Mouse (Mus musculus) large intestine, adult 2 months (tissue): ENCODE measurements around the gene Kdm2b. TPM values are rescaled to one million over a fixed set of nuclear protein-coding genes. Genes with fewer than 3 reads are reported as not detected.
A peak's percentile ranks its signal among the peaks of the same experiment; 100 is the strongest.

ENCODE experiments used
- DNase-seq: peaks from one replicate; pipeline ENCODE4 v3.0.0-alpha.2; 2012; ENCODE audit warnings: low read depth, low spot score
- WGBS: fragments of 180-500 bp; shearing (Covaris S2); methylation state at CpG from one replicate; pipeline ENCODE4 v1.1.7; 2018; 5-methylcytosine and 5-hydroxymethylcytosine counted together
- polyA plus RNA-seq: library from polyadenylated mRNA; depleted of rRNA; stranded (reverse); fragments of >200 nt; gene quantifications from 2 replicates; pipeline ENCODE4 v1.2.3, GENCODE M21; 2012

Kdm2b gene
- polyA plus RNA-seq, 1 experiment: 12.1 TPM

GRCm38 (mm10) chr5:122901179-122901578 lies 88.4 kb downstream of the Kdm2b start:
- no peak for DNase-seq
- WGBS: 62% methylated on average over 11 of the region's 11 CpGs

DNA sequence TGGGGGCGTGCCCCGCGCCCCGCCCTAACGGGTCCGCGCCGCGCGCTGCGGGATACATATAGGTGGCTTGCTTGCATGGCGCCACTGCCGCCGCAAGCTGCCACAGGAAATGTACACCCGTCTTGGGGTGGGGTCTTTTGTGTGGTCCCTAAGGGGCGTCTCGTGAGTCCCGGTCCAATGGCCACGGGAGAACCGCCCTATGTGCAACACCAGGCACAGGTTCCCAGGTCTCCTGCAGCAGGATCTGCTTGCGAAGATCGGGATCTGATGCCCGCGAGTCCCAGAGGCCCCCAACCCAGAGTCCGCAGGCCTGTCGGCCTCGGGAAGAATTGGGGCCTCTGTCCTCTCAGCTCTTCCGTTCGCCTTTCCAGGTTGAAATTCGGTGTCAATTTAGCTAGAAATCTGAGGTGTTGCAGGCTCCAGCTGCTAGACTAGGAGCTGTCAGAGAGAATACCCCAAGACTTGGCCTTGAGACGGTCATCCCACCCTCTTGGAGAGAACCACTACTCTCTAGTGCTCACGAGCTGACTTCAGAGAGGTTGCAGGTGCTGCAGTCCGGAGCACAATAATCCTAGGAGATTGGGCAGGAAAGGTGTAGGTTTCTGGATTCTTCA lies 89.0 kb downstream of the Kdm2b start:
- WGBS: 6% methylated on average over 32 of the region's 33 CpGs
- DNase-seq: no peak

GRCm38 (mm10) chr5:122899777-122900557 lies 89.7 kb downstream of the Kdm2b start:
- WGBS: under 1% methylated on average over 114 of the region's 120 CpGs
- DNase-seq: peak; percentile 57

GRCm38 (mm10) chr5:122898963-122899776 lies 90.5 kb downstream of the Kdm2b start:
- no peak for DNase-seq
- WGBS: 2% methylated on average over 45 of the region's 45 CpGs

GRCm38 (mm10) chr5:122898153-122898552 lies 91.5 kb downstream of the Kdm2b start:
- DNase-seq: no peak
- 91% methylated on average over 6 of the region's 6 CpGs for WGBS

DNA sequence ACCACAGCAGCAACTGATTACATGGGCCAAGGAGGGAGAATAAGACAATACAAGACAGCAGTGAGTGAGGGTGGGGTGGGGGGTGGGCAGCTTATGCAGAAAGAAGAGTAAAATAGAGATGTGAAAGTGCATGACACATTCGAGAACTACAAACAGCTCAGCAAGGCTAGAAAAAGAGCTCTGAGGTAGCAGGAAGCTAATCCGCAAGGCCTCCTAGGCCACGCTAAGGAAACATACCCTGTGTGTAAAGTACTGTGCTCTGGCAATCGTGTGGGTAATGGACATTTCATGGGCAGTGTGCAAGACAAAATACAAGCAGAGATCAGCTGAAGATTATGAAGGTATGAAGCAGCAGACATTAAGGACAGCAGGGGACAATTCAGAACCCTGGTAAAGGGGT lies 94.8 kb downstream of the Kdm2b start:
- 63% methylated on average over 4 of the region's 4 CpGs for WGBS
- DNase-seq: no peak

DNA sequence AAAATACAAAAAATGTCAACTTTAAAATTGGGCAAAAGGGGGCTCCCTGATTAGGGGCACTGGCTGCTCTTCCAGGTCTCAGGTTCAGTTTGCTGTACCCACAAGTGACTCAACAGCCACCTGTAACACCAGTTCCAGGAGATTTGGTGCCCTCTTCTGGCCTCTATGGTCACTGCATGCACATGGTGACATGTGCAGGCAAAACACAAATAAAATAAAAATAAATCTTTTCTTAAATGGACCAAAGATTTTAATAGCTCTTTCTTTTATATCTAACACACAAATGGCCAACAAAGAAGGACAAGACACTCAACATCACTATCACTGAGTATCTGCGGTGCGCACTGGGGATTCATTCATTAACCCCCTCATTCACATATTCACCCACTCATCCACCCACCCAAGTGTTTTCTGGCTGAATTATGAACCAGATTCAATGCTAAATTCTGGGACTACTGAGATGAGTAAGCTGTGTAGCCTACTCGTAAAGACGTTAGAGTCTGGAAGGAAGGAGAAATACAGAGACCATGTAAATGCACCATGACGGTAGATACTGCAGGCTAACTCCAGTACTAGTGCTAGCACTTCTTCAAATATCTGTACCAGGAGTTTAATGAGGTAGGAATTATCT lies 95.5 kb downstream of the Kdm2b start:
- 86% methylated on average over 5 of the region's 5 CpGs for WGBS
- DNase-seq: no peak

DNA sequence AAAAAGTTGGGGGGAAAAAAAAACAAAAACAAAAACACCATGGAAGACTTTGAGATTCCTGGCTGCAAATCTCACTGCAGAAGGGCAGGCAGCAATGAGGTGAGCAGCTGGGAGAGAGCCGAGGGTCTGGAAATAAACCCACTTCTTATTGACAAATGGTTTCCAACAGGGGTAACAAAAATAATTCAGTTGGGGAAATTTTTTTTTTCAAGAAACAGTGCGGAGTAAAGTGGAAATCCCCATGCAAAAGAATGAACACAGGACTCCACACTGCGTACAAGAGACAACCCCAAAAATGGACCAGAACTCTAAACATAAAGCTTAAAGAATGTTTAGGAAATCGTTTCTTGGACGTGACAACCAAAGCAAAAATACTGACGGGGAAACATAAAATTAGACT lies 96.4 kb downstream of the Kdm2b start:
- 87% methylated on average over 6 of the region's 6 CpGs for WGBS
- no peak for DNase-seq

DNA sequence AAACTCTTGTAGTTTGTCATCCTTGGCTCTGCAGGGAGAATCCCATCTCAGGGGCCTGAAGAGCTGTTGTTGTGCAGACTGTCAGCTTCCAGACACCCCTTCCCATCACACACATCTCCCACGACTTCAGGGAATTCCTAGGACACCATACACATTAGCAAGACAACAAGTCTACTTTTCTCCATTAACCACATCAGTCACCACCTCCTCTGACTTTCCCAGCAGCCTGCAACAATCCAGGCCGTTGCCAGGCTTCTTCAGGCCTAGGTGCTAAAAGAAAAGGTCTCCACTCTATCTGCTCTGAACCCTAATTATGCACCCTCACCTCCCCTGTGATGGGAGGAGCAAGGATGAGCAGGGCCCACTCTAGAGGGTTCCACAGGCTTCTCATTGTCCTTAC lies 99.2 kb downstream of the Kdm2b start:
- no peak for DNase-seq
- 69% methylated on average over 2 of the region's 2 CpGs for WGBS

GRCm38 (mm10) chr5:122888612-122889214 lies 100.9 kb downstream of the Kdm2b start:
- no peak for DNase-seq
- 94% methylated on average over 16 of the region's 16 CpGs for WGBS

DNA sequence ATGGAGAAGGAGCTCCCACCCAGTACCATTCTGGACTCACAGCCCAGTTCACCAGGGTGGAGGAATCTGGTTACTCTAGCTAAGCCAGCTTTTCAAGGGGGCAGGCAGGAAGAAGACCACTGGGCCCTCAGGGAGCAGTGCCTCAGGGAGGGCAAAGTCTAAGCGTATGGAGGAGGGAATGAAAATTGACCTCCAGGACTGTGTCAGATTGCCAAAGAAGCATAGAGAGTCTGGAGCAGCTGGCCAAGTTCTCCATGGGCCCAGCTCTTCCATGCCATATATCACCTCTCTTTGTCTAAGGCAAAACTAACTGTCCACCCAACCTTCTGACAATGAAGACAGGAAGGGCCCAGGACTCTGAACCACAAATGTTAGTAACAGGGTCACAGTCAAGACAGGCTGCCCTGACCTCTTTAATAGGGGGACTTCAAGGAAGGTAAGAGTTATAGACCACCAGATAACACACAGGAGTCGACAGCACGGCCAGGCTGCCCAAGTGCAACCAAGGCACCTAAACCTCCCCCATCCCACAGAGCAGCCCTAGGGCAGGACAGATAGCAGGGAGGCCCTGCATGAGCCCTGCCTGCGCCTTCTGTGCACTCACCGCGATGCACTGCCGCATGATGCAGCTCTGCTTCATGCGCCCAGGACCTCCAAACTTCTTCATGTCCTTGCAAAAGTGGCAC lies 101.6 kb downstream of the Kdm2b start:
- no peak for DNase-seq
- 88% methylated on average over 8 of the region's 8 CpGs for WGBS

- 86% methylated on average over 9 of the region's 9 CpGs for WGBS
- no peak for DNase-seq
These were observed 102.6 kb downstream of the Kdm2b start for GRCm38 (mm10) chr5:122887033-122887432.

DNA sequence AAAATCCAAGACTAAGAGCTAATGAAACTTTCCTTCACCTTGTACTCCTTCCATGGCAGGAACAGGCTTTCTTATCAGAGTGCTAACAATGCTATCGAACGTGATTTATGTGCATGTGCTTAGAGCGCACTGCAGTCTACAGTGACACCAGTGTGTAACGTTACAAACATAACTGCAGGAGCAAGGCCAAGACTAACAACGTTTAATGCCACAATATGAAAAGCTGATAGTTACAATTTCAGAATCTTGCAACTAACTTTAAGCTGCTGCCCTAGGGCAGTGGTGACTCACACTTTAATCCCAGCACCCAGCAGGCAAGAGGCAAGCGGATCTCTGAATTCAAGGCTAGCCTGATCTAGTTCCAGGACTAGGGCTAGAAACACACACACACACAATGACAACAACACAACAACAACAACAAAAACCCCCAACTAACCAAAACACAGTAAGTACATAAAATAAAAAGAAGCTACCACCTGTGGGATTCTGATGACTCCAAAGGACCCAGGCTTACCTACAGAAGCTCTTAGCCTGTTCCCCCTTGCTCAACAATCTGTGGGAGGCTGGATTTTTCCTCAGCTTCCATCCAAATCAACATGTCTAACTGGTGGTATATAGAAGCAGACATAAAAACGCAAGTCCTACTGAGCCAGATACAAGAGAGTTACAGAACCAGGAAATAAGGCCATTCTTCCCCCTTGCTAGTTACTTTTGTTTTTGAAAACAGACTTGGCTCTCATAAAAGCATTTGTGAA lies 104.9 kb downstream of the Kdm2b start:
- 60% methylated on average over 7 of the region's 7 CpGs for WGBS
- DNase-seq: no peak

DNA sequence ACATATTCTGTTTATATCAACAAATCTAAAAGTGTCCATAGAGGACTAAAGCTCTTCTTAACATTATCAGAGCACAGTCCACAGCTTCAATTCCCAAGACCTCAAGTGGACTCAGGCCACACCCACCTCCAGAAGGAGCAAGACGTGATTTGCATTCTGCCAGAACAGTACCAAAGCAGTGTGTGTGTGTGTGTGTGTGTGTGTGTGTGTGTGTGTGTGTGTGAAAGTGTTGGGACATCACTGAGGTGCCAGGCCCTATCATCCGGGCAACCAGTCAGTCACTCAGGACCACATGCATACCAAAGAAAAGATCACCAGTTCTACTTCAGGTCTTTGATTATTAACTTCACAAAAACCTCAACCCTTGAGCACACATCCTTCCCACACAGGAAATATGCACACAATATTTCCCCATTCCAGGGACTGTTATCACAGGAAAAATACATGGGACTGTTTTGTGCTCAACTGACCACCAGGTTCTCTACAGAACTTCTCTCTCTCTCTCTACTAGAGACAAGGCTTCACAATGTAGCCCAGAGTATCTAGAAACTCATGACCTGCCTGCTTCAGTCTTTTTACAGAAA lies 105.9 kb downstream of the Kdm2b start:
- WGBS: 26% methylated on average over 2 of the region's 2 CpGs
- no peak for DNase-seq

DNA sequence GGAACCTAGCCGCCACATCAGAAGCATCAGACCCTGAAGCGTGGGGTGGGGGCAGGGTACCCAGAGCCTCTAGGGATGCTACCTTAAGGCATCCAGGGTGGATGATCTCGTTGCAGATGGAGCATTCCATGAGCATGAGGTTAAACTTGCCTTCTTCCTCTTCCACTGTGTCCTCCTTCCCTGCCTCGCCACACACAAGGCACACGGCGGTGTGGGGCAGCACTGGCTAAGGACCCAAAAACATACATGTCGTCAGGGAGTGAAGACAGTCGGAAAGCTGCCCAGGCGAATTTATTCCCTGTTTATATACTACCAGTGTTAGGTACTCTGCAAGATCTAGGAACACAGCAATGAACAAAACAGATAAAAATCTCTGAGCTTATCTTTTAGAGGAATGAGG lies 106.4 kb downstream of the Kdm2b start:
- DNase-seq: no peak
- WGBS: 68% methylated on average over 9 of the region's 9 CpGs

GRCm38 (mm10) chr5:122882256-122883050 lies 107.2 kb downstream of the Kdm2b start:
- WGBS: 41% methylated on average over 18 of the region's 18 CpGs
- DNase-seq: peak; percentile 36

DNA sequence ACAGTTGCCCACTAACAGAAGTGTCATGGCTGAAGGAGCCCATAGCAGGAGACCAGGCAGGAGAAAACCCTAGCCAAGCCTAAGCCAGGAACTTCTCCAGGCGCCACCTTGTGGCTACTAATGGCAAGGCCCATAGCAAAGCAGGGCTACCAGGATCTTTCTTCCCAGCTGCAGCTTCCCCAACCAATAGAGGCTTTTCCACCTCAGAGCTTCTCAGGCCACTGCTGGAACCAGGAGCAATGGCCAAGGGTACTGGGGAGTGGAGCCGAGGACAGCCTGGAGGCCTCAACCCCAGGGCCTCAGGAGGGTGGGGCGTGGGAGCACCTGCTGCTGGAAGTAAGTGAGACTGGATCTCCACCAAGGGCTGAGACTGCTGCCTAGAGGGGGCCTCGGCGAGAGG lies 108.3 kb downstream of the Kdm2b start:
- 48% methylated on average over 5 of the region's 5 CpGs for WGBS
- DNase-seq: no peak
